Mouse (Mus musculus) spleen, postnatal 4 days (tissue): ENCODE measurements around the gene Hfm1.

Source experiments
- DNase-seq, 2 experiments: peaks; one replicate each; pipeline ENCODE4 v3.0.0; 2022; ENCODE audit warnings: low spot score in 2 of 2

Gene Hfm1

GRCm38 (mm10) chr5:106847045-106847444, 79.1 kb downstream of the Hfm1 start:
- no peak for DNase-seq

- no peak for DNase-seq
Measured at GRCm38 (mm10) chr5:106843906-106844305, 82.2 kb downstream of the Hfm1 start.

- DNase-seq: no peak
Measured at GRCm38 (mm10) chr5:106833025-106833424, 93.1 kb downstream of the Hfm1 start.

GRCm38 (mm10) chr5:106831401-106831800, 94.7 kb downstream of the Hfm1 start:
- no peak for DNase-seq

- no peak for DNase-seq
Measured at GRCm38 (mm10) chr5:106830775-106831174, 95.3 kb downstream of the Hfm1 start.

GRCm38 (mm10) chr5:106826740-106827139, 99.4 kb downstream of the Hfm1 start:
- DNase-seq: no peak

GRCm38 (mm10) chr5:106826044-106826443, 100.1 kb downstream of the Hfm1 start:
- no peak for DNase-seq

GRCm38 (mm10) chr5:106825301-106825853, 100.7 kb downstream of the Hfm1 start:
- no peak for DNase-seq

- no peak for DNase-seq
Measured at GRCm38 (mm10) chr5:106824716-106825115, 101.4 kb downstream of the Hfm1 start.

- DNase-seq: no peak
Measured at GRCm38 (mm10) chr5:106819630-106820029, 106.5 kb downstream of the Hfm1 start.

GRCm38 (mm10) chr5:106815923-106816654, 110.0 kb downstream of the Hfm1 start:
- DNase-seq: no peak

GRCm38 (mm10) chr5:106814611-106815010, 111.5 kb downstream of the Hfm1 start:
- DNase-seq: no peak

- DNase-seq: peak; percentile 61 to 84
Measured at GRCm38 (mm10) chr5:106803094-106803493, 123.0 kb downstream of the Hfm1 start.

GRCm38 (mm10) chr5:106801886-106802798, 124.0 kb downstream of the Hfm1 start:
- peak; percentile 79 to 94 for DNase-seq

GRCm38 (mm10) chr5:106801215-106801863, 124.8 kb downstream of the Hfm1 start:
- no peak for DNase-seq

- no peak for DNase-seq
Measured at GRCm38 (mm10) chr5:106797896-106798295, 128.2 kb downstream of the Hfm1 start.

- DNase-seq: no peak
Measured at GRCm38 (mm10) chr5:106791241-106791572, 134.9 kb downstream of the Hfm1 start.

- no peak for DNase-seq
Measured at GRCm38 (mm10) chr5:106790496-106791240, 135.5 kb downstream of the Hfm1 start.
